In the genomic region with DNA sequence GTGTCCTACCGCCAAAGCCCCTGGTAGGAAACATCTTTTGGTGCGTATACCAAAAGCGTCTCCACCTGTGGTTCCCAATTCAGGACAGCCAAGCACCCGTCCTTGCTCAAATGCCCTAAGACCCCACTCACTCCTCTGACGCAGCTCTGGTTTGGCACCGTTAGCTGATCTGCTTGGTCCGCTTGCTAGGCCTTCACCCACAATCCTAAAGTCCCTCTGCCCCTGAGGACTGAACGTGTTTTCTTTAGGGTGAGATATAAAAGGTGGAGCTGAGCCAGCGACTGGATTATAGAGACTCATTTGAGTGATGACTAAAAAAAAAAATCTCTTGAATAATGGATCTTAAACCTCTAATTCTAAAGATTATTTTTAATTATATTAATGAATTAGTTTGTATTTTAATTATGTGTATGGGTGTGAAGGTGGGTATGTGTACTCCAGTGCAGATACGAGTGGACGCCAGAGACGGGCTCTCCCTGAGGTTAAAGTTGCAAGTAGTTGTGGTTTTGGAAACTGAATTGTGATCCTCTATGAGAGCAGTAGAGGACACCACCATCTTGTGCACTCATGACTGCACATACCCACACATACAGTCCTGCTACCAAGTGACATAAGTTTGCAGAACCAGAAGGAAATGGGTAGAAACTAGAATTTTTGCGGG, we compare ENCODE assay signal across 8 mouse cellular contexts. TPM values are rescaled to one million over a fixed set of nuclear protein-coding genes. Genes with fewer than 3 reads are reported as not detected.
DNase-seq lines count a peak whose midpoint lies in the region; ATAC-seq lines count a peak whose summit lies in the region.

No protein-coding gene starts in this region.

- peak overlapping the region; percentile 78 for H3K27ac ChIP-seq in kidney, embryonic 16.5 days (ENCODE audit: low read length)
- peak overlapping the region; percentile 86 for H3K27ac ChIP-seq in hindbrain, embryonic 11.5 days (ENCODE audit: low read depth, low read length)
- peak overlapping the region; percentile 88 for H3K27ac ChIP-seq in midbrain, embryonic 12.5 days (replicated peaks)

- H3K36me3 ChIP-seq in kidney, embryonic 16.5 days (ENCODE audit: insufficient read depth, low read length) = no peaks in the 10 kb centered on the region; the same call in 1 of the 2 replicates
- H3K36me3 ChIP-seq in hindbrain, embryonic 11.5 days (ENCODE audit: control insufficient read depth, insufficient read depth, low read length) = no peaks in the 10 kb centered on the region
- H3K36me3 ChIP-seq in midbrain, embryonic 12.5 days = peaks cover 6% of the 10 kb centered on the region

- H3K27me3 ChIP-seq in kidney, embryonic 16.5 days (ENCODE audit: insufficient read depth, low read length) = no peaks in the 10 kb centered on the region
- no peaks in the 10 kb centered on the region for H3K27me3 ChIP-seq in hindbrain, embryonic 11.5 days (ENCODE audit: control insufficient read depth, insufficient read depth, low read length)
- no peaks in the 10 kb centered on the region for H3K27me3 ChIP-seq in midbrain, embryonic 12.5 days

- H3K4me3 ChIP-seq in kidney, embryonic 16.5 days (ENCODE audit: low read length) = peak overlapping the region; percentile 75
- peak overlapping the region; percentile 93 for H3K4me3 ChIP-seq in hindbrain, embryonic 11.5 days (ENCODE audit: low read depth, low read length)
- H3K4me3 ChIP-seq in midbrain, embryonic 12.5 days = peak overlapping the region; percentile 95

- DNase-seq in kidney, postnatal 4 days = no peak
- DNase-seq in WW6 (ENCODE audit: low read depth, low spot score) = peak; percentile 18
- DNase-seq in hindbrain, embryonic 11.5 days (ENCODE audit: low spot score) = no peak
- no peak for DNase-seq in embryo, embryonic 10 days (ENCODE audit: low spot score)
- DNase-seq in layer of hippocampus, postnatal 10 days (ENCODE audit: low spot score in 2 of 2) = no peak

- H3K4me2 ChIP-seq in kidney, embryonic 16.5 days (replicated peaks; ENCODE audit: low read depth, low read length) = peak overlapping the region; percentile 86
- peak overlapping the region; percentile 75 for H3K4me2 ChIP-seq in hindbrain, embryonic 11.5 days (replicated peaks; ENCODE audit: low read depth, low read length)
- peak overlapping the region; percentile 80 for H3K4me2 ChIP-seq in midbrain, embryonic 12.5 days (replicated peaks)

- peaks cover 20% of the 10 kb centered on the region for H3K4me1 ChIP-seq in kidney, embryonic 16.5 days (ENCODE audit: insufficient read depth, low read length)
- peaks cover 3% of the 10 kb centered on the region; the same call in 1 of the 2 replicates for H3K4me1 ChIP-seq in hindbrain, embryonic 11.5 days (replicated peaks; ENCODE audit: control insufficient read depth, insufficient read depth, low read length)
- H3K4me1 ChIP-seq in midbrain, embryonic 12.5 days = peaks cover 19% of the 10 kb centered on the region

- WGBS in kidney, embryonic 16.5 days = 21% methylated on average over 13 of the region's 13 CpGs
- WGBS in hindbrain, embryonic 11.5 days = 27% methylated on average over 13 of the region's 13 CpGs
- 24% methylated on average over 13 of the region's 13 CpGs for WGBS in midbrain, embryonic 12.5 days

- no peak; the same call in 1 of the 2 replicates for ATAC-seq in kidney, embryonic 16.5 days (ENCODE audit: low FRiP score, low TSS enrichment)
- peak; percentile 16; the same call in 1 of the 2 replicates for ATAC-seq in hindbrain, embryonic 11.5 days (ENCODE audit: low FRiP score)
- peak; percentile 25; the same call in 1 of the 2 replicates for ATAC-seq in midbrain, embryonic 12.5 days (ENCODE audit: low FRiP score, low read depth)
- ATAC-seq in granulocyte monocyte progenitor cell, adult 5-6 weeks (replicated peaks; ENCODE audit: poor library complexity, severe bottlenecking) = no peak

- peak overlapping the region; percentile 79 for H3K9ac ChIP-seq in kidney, embryonic 16.5 days (replicated peaks; ENCODE audit: low read length)
- peak overlapping the region; percentile 81 for H3K9ac ChIP-seq in hindbrain, embryonic 11.5 days (ENCODE audit: low read depth, low read length)
- H3K9ac ChIP-seq in midbrain, embryonic 12.5 days (replicated peaks) = peak overlapping the region; percentile 81

- H3K9me3 ChIP-seq in kidney, embryonic 16.5 days (ENCODE audit: low read length) = no peaks in the 10 kb centered on the region
- H3K9me3 ChIP-seq in hindbrain, embryonic 11.5 days (ENCODE audit: control insufficient read depth, low read length) = no peaks in the 10 kb centered on the region
- H3K9me3 ChIP-seq in midbrain, embryonic 12.5 days = no peaks in the 10 kb centered on the region

RNA-seq across cellular contexts. Expression of gene Anks3, which starts 0.9 kb away (rescaled TPM):
- 76.8 and 81.3 TPM in 2 replicates for polyA plus RNA-seq in kidney, embryonic 16.5 days (2015; fragmentation: Nextera tagmentation; extraction: Ambion mirVana)
- 41.1 and 46.6 TPM in 2 replicates for polyA plus RNA-seq in hindbrain, embryonic 11.5 days (2014; fragmentation: Nextera tagmentation; extraction: Ambion mirVana)
- 66.8 and 68.2 TPM in 2 replicates for polyA plus RNA-seq in midbrain, embryonic 12.5 days (2016; fragmentation: Nextera tagmentation; extraction: Ambion mirVana)
- 10 to 100 TPM; 55.4 to 61.0 TPM for total RNA-seq in layer of hippocampus, postnatal 10 days (2021)
- total RNA-seq in granulocyte monocyte progenitor cell, adult 5-6 weeks (2014; fragmentation: Nextera tagmentation) = 34.2 and 72.9 TPM in 2 replicates
- total RNA-seq in granulocyte monocyte progenitor cell, adult 5-6 weeks (2017) = 19.3 and 34.8 TPM in 2 replicates

RNA-seq across cellular contexts. Expression of gene Nudt16l1, which starts 26.3 kb away (rescaled TPM):
- 171 and 187 TPM in 2 replicates for polyA plus RNA-seq in kidney, embryonic 16.5 days (2015; fragmentation: Nextera tagmentation; extraction: Ambion mirVana)
- 131 and 138 TPM in 2 replicates for polyA plus RNA-seq in hindbrain, embryonic 11.5 days (2014; fragmentation: Nextera tagmentation; extraction: Ambion mirVana)
- 117 and 124 TPM in 2 replicates for polyA plus RNA-seq in midbrain, embryonic 12.5 days (2016; fragmentation: Nextera tagmentation; extraction: Ambion mirVana)
- 10 to 100 TPM; 67.0 to 76.3 TPM for total RNA-seq in layer of hippocampus, postnatal 10 days (2021)
- 45.1 and 51.5 TPM in 2 replicates for total RNA-seq in granulocyte monocyte progenitor cell, adult 5-6 weeks (2014; fragmentation: Nextera tagmentation)
- 13.2 and 15.8 TPM in 2 replicates for total RNA-seq in granulocyte monocyte progenitor cell, adult 5-6 weeks (2017)

RNA-seq across cellular contexts. Expression of gene Sept12, which starts 32.8 kb away (rescaled TPM):
- 0.06 TPM in 1 of 2 replicates, not detected in the other for polyA plus RNA-seq in kidney, embryonic 16.5 days (2015; fragmentation: Nextera tagmentation; extraction: Ambion mirVana)
- polyA plus RNA-seq in hindbrain, embryonic 11.5 days (2014; fragmentation: Nextera tagmentation; extraction: Ambion mirVana) = not detected in 2 replicates
- not detected in 2 replicates for polyA plus RNA-seq in midbrain, embryonic 12.5 days (2016; fragmentation: Nextera tagmentation; extraction: Ambion mirVana)
- total RNA-seq in layer of hippocampus, postnatal 10 days (2021) = not detected
- not detected in 2 replicates for total RNA-seq in granulocyte monocyte progenitor cell, adult 5-6 weeks (2014; fragmentation: Nextera tagmentation)
- total RNA-seq in granulocyte monocyte progenitor cell, adult 5-6 weeks (2017) = not detected in 2 replicates

RNA-seq across cellular contexts. Expression of gene Smim22, which starts 42.2 kb away (rescaled TPM):
- polyA plus RNA-seq in kidney, embryonic 16.5 days (2015; fragmentation: Nextera tagmentation; extraction: Ambion mirVana) = 12.5 and 15.0 TPM in 2 replicates
- 3.5 and 4.5 TPM in 2 replicates for polyA plus RNA-seq in hindbrain, embryonic 11.5 days (2014; fragmentation: Nextera tagmentation; extraction: Ambion mirVana)
- polyA plus RNA-seq in midbrain, embryonic 12.5 days (2016; fragmentation: Nextera tagmentation; extraction: Ambion mirVana) = 0.98 TPM in 1 of 2 replicates, not detected in the other
- not detected for total RNA-seq in layer of hippocampus, postnatal 10 days (2021)
- not detected in 2 replicates for total RNA-seq in granulocyte monocyte progenitor cell, adult 5-6 weeks (2014; fragmentation: Nextera tagmentation)
- total RNA-seq in granulocyte monocyte progenitor cell, adult 5-6 weeks (2017) = not detected in 2 replicates

RNA-seq across cellular contexts. Expression of gene Rogdi, which starts 48.5 kb away (rescaled TPM):
- polyA plus RNA-seq in kidney, embryonic 16.5 days (2015; fragmentation: Nextera tagmentation; extraction: Ambion mirVana) = 117 and 123 TPM in 2 replicates
- 74.1 and 84.9 TPM in 2 replicates for polyA plus RNA-seq in hindbrain, embryonic 11.5 days (2014; fragmentation: Nextera tagmentation; extraction: Ambion mirVana)
- polyA plus RNA-seq in midbrain, embryonic 12.5 days (2016; fragmentation: Nextera tagmentation; extraction: Ambion mirVana) = 90.2 and 95.8 TPM in 2 replicates
- 100 to 1,000 TPM; 202 to 206 TPM for total RNA-seq in layer of hippocampus, postnatal 10 days (2021)
- 61.2 and 81.6 TPM in 2 replicates for total RNA-seq in granulocyte monocyte progenitor cell, adult 5-6 weeks (2014; fragmentation: Nextera tagmentation)
- total RNA-seq in granulocyte monocyte progenitor cell, adult 5-6 weeks (2017) = 17.9 and 20.2 TPM in 2 replicates

Comparison
In these comparisons a context has a peak if more than half of its experiments do, and no peak if none do; other contexts are left out.
1. ATAC-seq: peak in hindbrain, embryonic 11.5 days (single experiment) and midbrain, embryonic 12.5 days (single experiment); none in kidney, embryonic 16.5 days (single experiment) and granulocyte monocyte progenitor cell, adult 5-6 weeks (single experiment).
2. Peak in every context shown above with its lines, with median percentiles within 50 percentile points of each other: H3K27ac ChIP-seq, H3K4me2 ChIP-seq, H3K4me3 ChIP-seq and H3K9ac ChIP-seq.